Mouse (Mus musculus): ENCODE measurements around the gene Hdac11.
A peak's percentile ranks its signal among the peaks of the same experiment; 100 is the strongest.

Gene Hdac11

DNA sequence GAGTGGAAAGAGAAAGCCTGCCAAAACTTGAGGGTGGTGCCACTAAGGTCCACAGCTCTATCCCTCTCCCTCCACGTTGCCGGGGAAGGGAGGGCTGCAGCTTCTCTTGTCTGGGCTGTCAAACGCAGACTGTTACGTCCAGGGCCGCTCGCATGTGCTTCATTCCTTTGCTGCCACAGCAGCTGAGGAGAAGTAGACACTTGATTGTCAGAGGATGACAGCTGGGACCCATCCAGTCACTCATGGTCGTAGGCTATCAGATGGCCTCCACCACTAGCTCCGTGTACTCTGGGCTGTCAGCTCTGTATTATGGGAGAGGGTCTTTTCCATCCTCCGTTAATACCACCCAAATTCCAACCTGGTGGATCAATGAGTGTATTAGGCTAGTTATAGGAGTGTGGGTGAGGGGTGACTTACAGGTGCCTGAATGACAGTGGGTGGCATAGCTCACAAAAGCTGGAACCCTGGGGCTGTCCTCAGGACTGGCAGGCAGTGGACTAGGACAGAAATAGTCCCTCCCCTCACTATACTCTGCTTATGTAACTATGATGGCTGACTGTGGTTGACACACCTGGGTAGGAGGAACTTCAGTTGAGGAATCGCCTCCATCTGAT, 19.0 kb upstream of the Hdac11 start:
- no peak for DNase-seq

DNA sequence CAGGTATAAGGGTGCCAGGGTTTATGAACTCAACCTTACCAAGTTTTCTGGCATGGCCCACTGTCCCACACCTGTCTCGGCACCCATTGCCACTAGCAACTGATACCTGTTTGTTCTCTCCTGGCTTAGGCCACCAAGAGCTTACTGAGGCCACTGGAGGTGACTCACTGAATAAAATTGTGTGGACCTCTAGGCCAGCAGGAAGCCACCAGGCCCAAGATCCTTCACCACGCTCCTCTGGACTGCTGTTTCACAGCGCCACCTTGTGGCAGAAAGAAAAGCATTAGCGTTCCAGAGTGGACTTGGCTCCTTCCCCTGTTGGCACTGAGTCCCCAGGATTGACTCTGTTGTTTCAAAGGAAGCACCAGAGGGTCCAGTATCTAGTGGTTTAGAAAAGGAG, 16.6 kb upstream of the Hdac11 start:
- DNase-seq, result peak; percentile 89

DNA sequence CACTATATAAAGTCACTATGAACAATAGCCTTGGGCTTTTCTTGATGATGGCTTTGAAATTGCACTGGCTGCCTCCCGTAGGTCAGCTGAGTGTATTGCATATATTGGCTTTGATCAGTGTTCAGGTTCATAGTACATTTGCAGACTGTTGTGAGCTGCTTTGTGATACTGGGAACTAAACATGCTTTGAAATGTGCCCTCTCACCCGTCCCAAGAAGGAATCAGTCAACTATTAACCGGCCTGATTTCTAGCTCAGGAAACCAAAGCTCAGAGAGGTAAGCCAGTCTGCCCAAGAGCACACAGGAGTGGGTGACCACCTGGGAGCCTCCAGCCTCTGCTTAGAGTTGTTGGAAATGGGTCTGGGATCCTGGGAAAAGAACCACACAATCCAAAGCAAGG, 11.4 kb upstream of the Hdac11 start:
- no peak for DNase-seq

DNA sequence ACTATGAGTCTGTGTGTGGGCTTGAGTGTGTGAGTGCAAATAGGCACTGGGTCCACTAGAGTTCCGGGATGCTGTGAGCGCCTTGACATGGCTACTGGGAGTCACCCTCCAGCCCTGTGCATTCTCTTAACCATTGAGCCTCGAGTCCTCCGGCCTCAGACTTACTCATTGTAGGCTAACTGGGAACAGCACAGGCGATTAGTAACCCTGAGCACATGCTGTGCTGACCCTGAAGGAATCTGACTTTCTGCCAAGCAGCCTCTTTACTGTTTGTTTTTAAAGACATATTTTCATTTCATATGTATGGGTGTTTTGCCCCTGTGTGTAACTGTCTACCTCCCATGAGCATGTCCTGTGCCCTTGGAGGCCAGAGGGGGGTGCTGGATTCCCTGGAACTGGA, 10.9 kb upstream of the Hdac11 start:
- no peak for DNase-seq

DNA sequence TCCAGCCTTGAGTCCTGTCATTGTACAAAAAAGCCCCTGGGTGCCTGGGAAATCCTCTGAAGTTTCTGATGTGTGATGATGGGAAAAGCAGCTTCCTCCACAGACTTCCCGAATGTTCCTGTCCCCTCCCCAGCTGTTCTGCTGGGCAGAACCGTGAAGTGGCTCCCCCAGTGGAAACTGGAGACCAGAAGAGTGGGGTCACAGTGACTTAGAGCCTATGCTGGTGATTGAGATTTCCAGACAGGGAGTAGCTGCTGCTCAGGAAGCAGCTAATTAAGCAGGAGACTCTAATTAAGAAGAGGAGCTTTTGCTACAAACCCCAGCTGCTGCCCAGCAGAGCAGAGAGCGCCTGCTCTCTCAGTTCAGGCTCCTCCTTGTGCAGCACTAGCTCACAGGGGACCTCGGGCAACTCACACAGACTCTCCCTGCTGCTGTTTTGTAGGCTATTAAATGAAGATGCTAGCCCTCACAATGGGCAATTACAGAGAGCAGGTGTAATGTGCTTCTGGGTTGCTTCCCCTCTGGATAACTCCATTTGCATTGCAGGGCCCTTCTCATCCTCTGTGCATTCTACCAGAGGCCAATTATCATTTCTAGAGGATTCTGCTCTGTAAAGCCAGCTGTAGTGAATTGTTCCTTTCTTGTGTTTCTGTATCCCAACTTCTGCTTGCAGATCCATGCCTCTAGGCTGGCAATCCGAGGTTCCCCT, 9.9 kb upstream of the Hdac11 start:
- DNase-seq, result peak; percentile 61

DNA sequence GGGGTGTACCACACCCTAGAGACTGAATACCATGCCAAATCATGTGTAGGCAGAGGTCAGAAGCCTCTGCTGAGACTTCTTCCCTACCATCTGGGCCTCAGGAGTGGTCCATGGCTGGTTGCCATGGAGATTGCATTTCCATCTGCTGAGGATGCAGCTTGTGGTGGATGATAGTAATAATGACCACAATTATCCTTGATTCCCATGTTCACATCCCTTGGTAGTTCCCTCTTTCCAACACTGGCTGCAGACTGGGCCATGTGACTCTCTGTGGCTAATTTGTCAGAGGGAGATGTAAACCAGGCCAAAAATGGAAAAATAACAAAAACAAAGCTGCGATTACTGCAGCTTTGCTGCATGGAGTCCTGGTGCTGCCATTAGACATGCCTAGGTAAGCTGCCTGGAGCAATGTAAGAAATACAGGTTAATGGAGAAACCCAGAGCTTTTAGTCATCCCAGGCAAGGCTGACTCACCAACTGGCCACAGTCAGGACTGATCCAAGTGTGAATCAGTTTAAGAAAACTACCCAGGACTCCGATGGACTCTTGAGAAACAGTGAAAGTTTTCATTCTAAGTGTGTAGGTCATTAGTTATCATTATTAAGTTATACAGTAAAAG, 9.2 kb upstream of the Hdac11 start:
- DNase-seq, result no peak

DNA sequence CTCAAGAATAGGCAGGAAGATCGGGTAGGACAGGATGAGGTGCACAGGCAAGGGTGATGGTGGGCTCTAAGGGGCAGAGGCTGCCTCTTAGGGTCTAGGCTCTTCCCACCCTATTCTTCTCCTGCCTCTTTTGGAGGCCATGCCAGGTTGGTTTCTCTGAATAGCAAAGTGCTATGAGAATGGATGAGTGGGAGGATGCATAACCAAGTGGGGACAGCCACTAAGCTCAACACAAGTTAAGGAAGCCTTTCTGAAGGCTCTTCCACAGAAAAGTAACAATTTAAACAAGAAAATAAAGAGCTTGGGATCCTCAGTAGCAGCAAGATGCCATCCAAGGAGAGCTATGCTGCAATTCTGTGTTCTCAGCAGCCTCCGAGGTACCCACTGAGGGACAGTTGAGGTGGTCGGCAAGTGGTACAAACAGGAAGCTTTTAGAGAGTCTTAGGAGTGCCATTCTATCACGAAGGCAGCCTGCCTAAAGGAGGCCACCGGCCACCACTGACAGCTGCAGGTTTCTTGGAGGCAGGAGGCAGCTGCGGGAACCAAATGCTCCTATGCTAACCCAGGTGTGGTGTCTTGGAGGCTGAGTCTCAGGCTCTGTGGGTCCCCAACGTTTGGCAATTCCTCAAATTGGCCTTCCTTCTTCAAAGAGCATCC, 3.4 kb upstream of the Hdac11 start:
- no peak for DNase-seq

DNA sequence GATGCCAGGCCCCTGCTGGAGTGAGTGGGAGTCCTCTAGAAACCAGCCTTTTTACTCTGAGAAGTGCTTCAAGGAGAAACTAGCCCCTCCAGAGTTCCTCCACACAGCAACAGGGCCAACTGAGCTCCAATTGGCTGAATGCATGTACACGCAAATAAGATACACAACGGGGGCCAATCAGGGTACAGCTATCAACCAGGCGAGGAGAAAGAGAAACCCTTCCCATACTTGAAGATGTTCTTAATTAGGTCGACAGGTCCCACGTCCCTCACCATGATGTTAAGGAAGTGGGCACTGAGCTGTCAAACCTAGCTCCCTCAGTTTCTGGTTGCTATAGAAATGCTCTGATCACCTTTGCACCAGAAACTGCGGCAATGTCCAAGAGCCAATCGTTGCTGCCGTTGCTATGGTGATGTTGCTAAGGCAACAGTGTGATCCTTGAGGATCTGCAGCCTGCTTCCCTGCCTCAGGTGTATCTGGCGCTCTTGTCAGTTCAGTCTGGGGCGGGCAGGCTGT, 2.9 kb upstream of the Hdac11 start:
- no peak for DNase-seq

DNA sequence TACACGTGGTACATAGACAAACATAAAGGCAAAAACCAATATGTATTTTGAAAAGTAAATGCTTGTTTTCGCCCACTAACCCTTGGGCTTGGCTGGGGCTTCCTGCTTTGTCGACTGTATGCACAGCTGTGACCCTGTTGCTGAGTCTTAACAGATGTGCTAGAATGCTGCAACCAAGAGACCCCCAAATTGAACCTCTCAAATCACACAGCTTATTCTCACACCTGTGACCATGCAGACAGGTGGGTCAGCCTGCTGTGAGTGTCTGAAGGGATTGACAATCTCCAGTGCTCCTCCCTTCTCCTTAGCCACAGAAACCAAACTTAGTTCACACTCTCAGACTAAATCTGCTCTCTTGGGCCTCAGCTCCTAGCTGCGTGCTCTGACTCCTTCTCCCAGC, 1.8 kb upstream of the Hdac11 start:
- no peak for DNase-seq

DNA sequence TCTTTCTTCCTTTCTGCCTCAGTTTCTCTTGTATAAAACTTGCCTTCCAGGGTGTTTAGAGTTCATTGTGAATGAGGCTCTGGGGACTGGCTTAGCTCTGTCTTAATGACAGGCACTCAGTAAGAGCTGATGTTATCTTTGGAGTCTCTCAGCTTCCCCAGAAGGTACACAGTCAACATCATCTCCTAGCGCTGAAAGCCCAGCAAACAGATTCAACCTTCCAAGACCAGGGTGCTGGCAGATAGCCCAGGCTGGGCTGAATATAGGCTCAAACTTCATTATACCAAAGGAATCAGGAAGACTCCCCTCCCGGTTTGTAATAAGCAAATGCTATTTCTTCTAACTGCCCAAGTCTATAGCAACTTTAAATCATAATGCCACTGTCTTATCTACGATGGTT, 1.2 kb upstream of the Hdac11 start:
- DNase-seq, result no peak

DNA sequence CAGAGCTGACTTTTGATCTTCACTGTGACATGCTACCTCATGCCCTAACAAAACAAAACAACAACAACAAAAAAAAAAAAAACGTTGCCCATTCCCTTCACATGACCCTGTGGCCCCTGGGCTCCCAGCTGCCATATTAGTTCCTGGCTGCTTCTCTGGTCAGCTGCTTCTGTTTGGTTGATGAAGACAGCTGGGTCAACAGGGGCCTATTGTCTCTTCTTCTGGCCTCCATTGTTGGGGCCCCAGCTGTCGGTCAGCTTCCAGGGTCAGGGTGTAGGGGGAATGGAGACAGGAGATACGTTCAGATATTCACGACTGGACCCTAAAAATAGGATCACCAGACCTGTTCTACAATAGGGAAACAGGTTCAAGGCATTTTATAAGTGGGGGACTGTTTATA, 403 bp upstream of the Hdac11 start:
- DNase-seq, result no peak

DNA sequence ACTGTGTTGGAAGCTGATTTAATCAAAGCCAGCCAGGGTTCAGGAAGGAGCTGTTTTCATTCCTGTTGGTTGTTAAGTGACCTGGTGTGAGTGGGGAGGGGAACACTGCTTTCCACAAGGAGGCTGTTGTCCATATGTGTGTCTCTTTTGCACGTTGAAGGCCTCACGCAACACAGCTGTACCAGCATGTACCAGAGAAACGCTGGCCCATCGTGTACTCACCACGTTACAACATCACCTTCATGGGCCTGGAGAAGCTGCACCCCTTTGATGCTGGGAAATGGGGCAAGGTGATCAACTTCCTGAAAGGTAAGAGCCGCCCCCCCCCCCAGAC, 739 bp downstream of the Hdac11 start:
- DNase-seq, result no peak

DNA sequence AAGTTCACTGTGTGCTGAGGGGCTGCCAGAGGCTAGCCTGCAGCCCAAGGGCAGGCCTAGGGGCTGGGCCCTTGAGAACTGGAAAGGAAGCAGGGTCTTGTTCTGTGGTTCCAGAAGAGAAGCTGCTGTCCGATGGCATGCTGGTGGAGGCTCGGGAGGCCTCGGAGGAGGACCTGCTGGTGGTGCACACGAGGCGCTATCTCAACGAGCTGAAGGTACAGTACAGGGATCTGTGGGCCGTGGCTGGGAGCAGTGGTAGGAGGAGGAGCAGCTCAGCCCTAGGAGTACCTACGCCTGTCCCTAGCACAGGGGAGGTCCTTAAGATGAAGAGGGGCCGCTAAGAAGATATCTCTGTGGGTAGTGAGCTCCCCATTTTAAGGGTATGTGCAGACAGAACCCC, 2.6 kb downstream of the Hdac11 start:
- no peak for DNase-seq

DNA sequence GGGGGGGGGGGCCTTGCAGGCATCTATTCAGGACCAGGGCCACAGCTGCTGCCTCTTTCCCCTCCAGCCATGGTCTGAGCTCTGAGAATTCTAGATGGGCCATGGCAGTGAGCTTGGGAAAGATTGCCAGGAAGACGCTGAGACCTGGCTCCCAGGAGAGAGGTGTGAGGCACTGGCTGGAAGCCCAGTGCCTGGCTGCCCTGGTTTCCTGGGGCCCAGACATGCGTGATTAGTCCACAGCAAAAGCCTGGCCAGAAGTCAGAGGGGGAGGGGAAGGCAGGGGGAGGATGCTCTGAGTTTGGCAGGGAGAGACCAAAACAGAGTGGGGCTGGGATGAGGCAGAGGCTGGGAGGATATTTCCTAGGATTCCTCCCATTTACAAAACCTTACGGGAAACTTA, 3.9 kb downstream of the Hdac11 start:
- DNase-seq, result peak; percentile 76

DNA sequence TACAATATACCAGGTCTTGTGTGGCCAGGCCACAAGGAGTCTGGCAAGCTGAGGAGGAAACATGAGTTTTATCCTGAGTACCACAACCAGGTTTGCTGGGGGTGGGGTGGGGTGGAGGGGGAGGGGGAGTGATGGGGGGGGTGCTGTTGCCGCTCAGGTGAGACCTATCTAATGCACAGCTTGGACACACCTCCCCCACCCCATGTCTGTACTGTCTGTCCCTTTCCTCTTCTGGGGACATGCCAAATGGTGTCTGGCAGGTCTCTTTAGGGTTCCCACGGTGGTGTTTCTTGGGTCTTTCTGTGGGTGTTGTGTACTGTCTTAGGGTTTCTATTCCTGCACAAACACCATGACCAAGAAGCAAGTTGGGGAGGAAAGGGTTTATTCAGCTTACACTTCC, 4.5 kb downstream of the Hdac11 start:
- no peak for DNase-seq

DNA sequence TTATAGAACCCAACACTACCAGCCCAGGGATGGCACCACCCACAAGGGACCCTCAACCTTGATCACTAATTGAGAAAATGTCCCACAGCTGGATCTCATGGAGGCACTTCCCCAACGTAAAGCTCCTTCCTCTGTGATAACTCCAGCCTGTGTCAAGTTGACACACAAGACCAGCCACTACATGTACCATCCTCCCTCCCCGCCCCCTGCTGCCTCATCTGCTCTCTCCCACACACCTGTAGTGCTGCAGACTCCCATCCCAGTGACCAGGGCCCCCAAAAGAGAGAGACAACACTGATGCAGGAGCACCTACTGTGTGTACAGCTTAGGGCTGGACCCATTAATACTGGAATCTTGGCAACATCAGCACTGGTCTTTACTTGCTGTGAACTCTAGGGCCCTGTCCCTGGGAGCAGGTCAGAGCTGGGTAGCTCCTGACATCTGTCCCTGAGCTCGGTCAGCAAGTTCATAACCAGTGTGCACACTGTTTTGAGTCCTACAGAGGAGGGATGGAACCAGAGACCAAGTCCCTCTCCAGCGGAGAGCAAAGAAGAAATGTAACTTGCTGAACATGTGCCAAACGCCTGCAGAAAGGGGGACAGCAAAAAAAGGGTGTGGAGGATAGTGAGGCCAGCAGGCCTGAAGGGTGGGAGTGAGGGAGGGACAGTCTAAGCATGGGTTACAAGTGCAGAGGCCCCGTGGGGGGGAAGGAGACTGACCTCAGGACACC, 5.2 kb downstream of the Hdac11 start:
- DNase-seq, result no peak

DNA sequence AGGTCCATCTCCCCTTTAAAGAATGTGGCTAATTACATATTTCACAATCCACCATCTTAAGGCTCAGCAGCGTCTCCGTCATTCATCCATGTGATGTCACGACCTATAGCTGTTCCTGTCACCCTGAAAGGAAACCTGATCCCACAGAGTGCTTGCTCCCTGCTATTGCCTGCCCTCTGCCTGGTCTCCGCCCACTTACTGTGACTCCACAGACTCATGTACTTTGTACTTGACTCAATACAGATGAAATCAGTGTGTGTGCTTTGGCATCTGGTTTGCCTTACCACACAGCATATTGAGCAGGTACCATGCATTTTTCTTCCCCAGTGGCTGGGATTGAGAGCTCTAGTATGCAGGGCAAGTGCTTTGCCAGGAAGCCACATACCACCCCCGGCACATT, 5.8 kb downstream of the Hdac11 start:
- DNase-seq, result no peak

DNA sequence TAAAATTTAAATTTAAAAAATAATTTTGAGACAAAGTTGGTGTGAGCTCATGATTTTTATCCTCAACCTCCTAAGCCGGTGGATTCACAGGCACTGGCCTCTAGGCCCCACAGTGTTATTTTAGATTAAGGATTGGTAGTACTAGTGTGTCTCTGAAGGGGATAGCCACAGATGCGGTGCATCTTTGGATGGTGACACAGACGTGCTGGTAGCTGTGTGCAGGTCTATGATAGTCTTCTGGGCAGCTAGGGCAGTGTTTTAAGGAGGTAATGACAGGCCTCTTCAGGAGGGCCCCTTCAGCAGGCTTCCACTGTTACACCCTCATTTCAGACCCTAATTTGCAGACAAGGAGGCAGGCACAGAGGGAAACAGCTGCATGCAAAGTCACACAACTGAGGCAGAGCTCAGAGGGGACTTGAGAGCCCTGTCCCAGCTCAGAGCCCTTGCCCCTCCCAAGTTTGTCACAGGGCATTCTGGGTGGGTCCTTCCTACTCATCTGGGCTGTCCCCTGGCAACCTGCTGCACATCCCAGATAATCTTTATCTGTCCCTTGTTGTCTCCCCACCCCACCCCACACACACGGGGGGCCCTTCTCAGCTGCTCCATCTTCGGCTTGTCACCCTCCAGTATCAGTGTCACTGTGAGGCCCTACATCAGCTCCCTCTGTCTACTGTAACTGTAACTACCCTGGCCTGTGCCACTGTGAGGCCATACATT, 6.9 kb downstream of the Hdac11 start:
- no peak for DNase-seq

DNA sequence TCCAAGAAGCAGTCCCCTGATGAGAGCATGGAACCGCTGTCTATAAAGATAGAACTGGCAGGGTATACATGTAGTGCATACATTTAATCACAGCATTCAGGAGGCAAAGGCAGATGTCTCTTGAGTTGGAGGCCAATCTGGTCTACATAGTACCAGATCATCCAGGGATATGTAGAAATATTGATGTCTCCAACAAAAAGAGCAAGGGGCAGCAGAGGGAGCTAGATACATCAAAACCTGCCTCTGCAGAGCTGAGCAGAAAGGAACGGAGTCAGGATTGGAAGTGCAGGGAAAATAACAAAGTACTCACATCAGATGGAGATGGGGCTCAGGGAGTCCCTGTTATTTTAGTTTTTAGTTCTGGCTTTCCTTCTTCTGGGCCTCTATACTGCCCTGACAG, 8.1 kb downstream of the Hdac11 start:
- no peak for DNase-seq

DNA sequence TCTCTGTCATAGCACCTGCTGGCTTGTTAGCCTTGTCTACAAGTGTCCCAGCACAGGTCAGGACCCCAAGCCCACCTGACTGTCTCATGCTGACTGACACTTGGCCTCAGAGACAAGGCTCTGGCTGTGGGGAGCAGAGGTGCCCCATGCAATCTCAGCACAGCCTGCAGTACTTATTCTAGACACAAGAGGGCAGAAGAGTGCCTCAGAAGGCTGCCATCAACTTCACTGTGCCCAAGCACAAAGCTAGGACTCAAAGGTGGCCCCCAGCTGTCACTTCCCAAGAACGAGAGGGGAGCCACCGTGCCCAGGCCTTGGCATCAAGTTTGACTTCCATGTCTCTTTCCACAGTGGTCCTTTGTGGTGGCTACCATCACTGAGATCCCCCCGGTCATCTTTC, 8.7 kb downstream of the Hdac11 start:
- peak; percentile 81 for DNase-seq

DNA sequence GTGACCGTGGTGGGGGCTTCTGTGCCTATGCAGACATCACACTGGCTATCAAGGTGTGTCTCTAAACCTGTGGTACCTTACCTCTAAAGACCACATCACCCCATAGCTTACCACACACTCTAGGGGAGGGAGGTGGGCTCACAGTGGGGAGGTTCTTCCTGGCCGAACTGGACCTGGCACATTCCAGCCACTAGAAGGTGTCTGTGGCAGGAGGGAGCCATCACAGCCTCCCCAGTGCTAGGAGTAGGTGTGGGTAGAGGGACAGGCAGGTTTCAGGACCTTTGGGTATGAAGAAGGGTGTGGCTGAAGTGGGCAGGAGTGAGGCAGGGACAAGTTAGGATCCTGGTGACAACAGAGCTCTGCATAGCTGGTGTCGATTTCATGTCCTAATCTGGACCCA, 11.4 kb downstream of the Hdac11 start:
- DNase-seq, result no peak

DNA sequence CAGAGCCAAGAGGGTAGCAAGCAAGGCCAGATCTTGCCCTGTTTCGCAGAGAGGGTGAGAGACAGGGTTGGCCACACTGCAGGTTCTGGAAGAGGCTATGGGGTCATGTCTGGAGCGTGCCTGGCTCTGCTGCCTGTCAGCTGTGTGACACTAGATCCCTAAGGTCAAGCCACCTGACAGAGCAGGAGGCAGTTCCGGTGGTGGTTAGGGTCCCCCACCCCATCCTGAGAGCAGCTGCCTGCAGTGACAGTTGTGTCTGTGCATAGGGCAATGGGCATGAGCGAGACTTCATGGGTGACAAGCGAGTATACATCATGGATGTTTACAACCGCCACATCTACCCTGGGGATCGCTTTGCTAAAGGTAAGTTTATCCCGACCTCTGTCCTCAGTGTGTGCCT, 12.7 kb downstream of the Hdac11 start:
- DNase-seq, result no peak
